Mouse (Mus musculus) small intestine, adult 2 months (tissue): ENCODE measurements at regions not wholly inside any gene's neighbourhood (a gene's known extent, or its start where the extent isn't known, plus 50 kb on each side); places are given as distances from the start of the nearest gene placed in this dataset.

Experiments used
- CTCF ChIP-seq: fragments of 200-500 bp; IDR thresholded peaks from 2 replicates; pipeline ENCODE4 v1.5.1; 2012; ENCODE audit warnings: low read depth, mild to moderate bottlenecking, control low read depth, inconsistent platforms, low read length, moderate library complexity, mixed read lengths; ENCODE audit not compliant: insufficient replicate concordance, insufficient read length; ENCODE audit errors: extremely low read depth
- POLR2A ChIP-seq: fragments of 200-500 bp; IDR thresholded peaks from 2 replicates; pipeline ENCODE4 v1.6.1; 2012; ENCODE audit warnings: low read depth, mild to moderate bottlenecking, control low read depth, inconsistent platforms, low read length, moderate library complexity

DNA sequence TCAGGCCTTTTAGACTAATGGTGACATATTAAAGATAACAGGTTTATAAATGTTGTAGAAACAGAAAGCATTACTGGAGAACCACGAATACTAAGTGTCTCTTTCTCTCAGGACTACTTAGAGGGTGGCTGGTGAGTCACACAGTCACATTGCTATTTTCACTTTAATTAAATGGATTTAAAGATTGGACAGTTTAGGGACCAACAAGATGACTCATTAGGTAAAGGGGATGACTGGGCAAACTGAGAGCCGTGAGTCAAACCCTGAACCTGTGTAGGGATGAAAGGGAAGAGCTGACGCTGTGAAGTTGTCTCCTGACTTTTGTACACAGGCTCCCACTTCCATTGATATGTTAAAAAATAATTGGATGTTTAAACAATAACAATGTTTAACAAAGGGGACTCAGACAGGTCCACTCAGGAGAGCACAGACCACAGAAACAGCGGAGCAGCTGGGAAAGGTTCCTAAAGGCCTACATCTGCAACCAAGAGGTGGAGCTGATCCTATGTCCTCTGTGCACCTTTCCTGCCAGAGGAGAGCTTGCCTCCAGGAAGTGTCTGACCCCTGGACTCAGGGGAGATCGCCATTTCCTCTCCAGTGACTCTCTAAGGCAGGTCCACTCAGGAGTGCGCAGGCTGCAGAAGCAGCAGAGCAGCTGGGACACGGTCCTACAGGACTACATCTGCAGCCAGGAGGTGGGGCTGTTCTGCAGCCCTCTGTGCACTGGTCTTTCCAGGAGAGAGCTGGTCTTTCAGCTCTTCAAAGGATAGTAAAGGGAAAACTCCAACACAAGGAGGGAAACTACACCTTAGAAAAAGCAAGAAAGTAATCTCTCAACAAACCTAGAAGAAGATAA lies 146.0 kb upstream of the Tmc3 start:
- no peak for TF ChIP-seq CTCF
- TF ChIP-seq POLR2A = no peak
